In genomic region chr5:48412261-48412660, GRCm38 (mm10) we compare ENCODE assay signal across 22 mouse cellular contexts.
"Had no signal": no experiment of that assay in that cellular context is flagged by ENCODE, and none has a peak within 500 bp of the region (broad histone marks: within the 10 kb centered on the region; RNA-seq: fewer than 3 reads in every experiment).

No protein-coding gene starts in this region.

- H3K27ac ChIP-seq: heart, adult 2 months; heart, embryonic 13.5 days; heart, embryonic 15.5 days; hindbrain, embryonic 13.5 days; hindbrain, embryonic 15.5 days; intestine, embryonic 15.5 days; limb, embryonic 13.5 days; limb, embryonic 15.5 days; liver, embryonic 13.5 days; liver, embryonic 15.5 days had no signal

- DNase-seq: gastrocnemius, postnatal 25 days; heart, adult 2 months; heart, postnatal 14 days; heart, postnatal 36 days; kidney, adult 18-20 months; kidney, adult 8-10 months; kidney, postnatal 10 days; kidney, postnatal 25 days; kidney, postnatal 4 days; layer of hippocampus, adult 9-11 months; layer of hippocampus, postnatal 36 days; left cerebral cortex, postnatal 4 days; liver, embryonic 13.5 days; liver, postnatal 0 days had no signal

- H3K4me3 ChIP-seq: heart, adult 2 months; heart, embryonic 13.5 days; heart, embryonic 15.5 days; hindbrain, embryonic 13.5 days; hindbrain, embryonic 15.5 days; intestine, embryonic 15.5 days; limb, embryonic 13.5 days; limb, embryonic 15.5 days; liver, embryonic 13.5 days; liver, embryonic 15.5 days had no signal
